Mouse (Mus musculus) CH12.LX (cell line): ENCODE data around the gene Sypl2.
A peak's percentile ranks its signal among the peaks of the same experiment; 100 is the strongest.

Experiments used
- CTCF ChIP-seq, 2 experiments: IDR thresholded peaks in 1 of 2; conservative IDR thresholded peaks in 1 of 2; 2 replicates each; pipeline ENCODE4 v1.5.1; 2011 to 2012; ENCODE audit warnings: low read depth in 2 of 2, low read length in 2 of 2, improper control_type of control experiment in 1 of 2, inconsistent platforms in 1 of 2, mild to moderate bottlenecking in 1 of 2, moderate library complexity in 1 of 2
- IRF4 ChIP-seq: IDR thresholded peaks from 2 replicates; pipeline ENCODE4 v1.6.1; 2014; ENCODE audit warnings: low read depth, mild to moderate bottlenecking, inconsistent platforms, low read length, improper control_type of control experiment
- MAX ChIP-seq: IDR thresholded peaks from 2 replicates; pipeline ENCODE4 v1.6.1; 2011; ENCODE audit warnings: low read length, improper control_type of control experiment
- MAZ ChIP-seq: IDR thresholded peaks from 2 replicates; pipeline ENCODE4 v1.6.1; 2012; ENCODE audit warnings: low read depth, mild to moderate bottlenecking, inconsistent platforms, low read length, improper control_type of control experiment, moderate library complexity
- MEF2A ChIP-seq: IDR thresholded peaks from 2 replicates; pipeline ENCODE4 v1.6.1; 2014; ENCODE audit warnings: low read depth, mild to moderate bottlenecking, inconsistent platforms, low read length, improper control_type of control experiment, borderline replicate concordance
- POLR2A ChIP-seq: IDR thresholded peaks from 2 replicates; pipeline ENCODE4 v1.6.1; 2011; ENCODE audit warnings: low read depth, mild to moderate bottlenecking, improper control_type of control experiment, low read length
- ZNF384 ChIP-seq: IDR thresholded peaks from 2 replicates; pipeline ENCODE4 v1.6.1; 2012; ENCODE audit warnings: low read depth, low read length, improper control_type of control experiment, inconsistent platforms

DNA sequence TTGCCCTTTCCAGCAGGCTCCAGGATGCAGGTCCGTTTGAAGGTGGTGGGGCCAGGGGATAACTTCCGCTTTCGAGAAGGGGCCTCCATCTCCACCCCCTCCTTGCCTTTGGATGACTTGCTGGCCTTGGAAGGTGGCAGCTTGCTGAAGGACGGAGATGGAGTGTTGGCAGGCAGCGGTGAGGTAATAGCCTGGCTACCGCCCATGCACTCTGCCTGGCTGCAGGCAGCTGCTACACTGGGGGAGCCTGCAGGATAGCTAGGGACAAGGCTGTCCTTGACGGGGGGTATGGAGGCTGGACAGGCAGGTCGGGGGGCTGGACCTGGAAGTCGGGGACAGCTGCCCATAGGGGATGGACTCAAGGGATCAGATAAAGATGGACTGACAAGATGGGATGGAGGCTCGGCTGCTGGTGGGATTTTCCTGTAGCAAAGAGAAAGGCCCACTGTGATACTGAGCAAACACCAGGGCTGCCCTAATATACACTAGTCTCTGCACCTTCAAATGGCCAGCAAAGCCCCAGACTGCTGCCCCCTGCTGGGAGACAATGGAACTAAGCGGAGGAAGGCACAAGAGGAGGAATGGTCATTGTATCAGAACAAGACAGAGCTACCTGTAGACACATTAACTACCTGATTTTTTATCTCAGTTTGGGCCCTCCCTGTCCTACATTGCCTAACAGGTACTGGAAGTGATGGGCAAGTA, 22.7 kb downstream of the Sypl2 start:
- peak; percentile 87 to 96 for TF ChIP-seq CTCF (conservative IDR thresholded peaks at IDR 0.05 in 1 of 2, IDR thresholded peaks at IDR 0.05 in 1 of 2; ENCODE audit: low read depth in 2 of 2, low read length in 2 of 2)
- TF ChIP-seq MAX: no peak
- no peak for TF ChIP-seq POLR2A
- TF ChIP-seq MEF2A: no peak
- TF ChIP-seq MAZ: no peak
- no peak for TF ChIP-seq IRF4
- TF ChIP-seq ZNF384: no peak
